7 mouse cellular contexts compared by ENCODE assay signal in genomic region chr3:90265034-90265931, GRCm38 (mm10). TPM values are rescaled to one million over a fixed set of nuclear protein-coding genes. Genes with fewer than 3 reads are reported as not detected.
A peak's percentile ranks its signal among the peaks of the same experiment; 100 is the strongest.
DNase-seq lines count a peak whose midpoint lies in the region; ATAC-seq lines count a peak whose summit lies in the region.

Dennd4b (plus strand) TSS chr3:90265185.

- peak within 1 kb of the TSS; percentile 81 for H3K4me3 ChIP-seq in embryonic facial prominence, embryonic 12.5 days
- H3K4me3 ChIP-seq in limb, embryonic 10.5 days, result peak within 1 kb of the TSS; percentile 83
- peak within 1 kb of the TSS; percentile 96 for H3K4me3 ChIP-seq in midbrain, embryonic 12.5 days

- no peaks in the 10 kb centered on the region for H3K9me3 ChIP-seq in embryonic facial prominence, embryonic 12.5 days
- no peaks in the 10 kb centered on the region for H3K9me3 ChIP-seq in limb, embryonic 10.5 days (replicated peaks)
- H3K9me3 ChIP-seq in midbrain, embryonic 12.5 days, result no peaks in the 10 kb centered on the region

- peaks cover 35% of the 10 kb centered on the region for H3K36me3 ChIP-seq in embryonic facial prominence, embryonic 12.5 days
- peaks cover 66% of the 10 kb centered on the region for H3K36me3 ChIP-seq in limb, embryonic 10.5 days
- peaks cover 41% of the 10 kb centered on the region for H3K36me3 ChIP-seq in midbrain, embryonic 12.5 days

- peak within 1 kb of the TSS; percentile 80 for H3K4me2 ChIP-seq in embryonic facial prominence, embryonic 12.5 days (replicated peaks)
- peak within 1 kb of the TSS; percentile 92 for H3K4me2 ChIP-seq in midbrain, embryonic 12.5 days (replicated peaks)

- ATAC-seq in embryonic facial prominence, embryonic 12.5 days (ENCODE audit: insufficient number of reproducible peaks, insufficient read depth, low FRiP score, low TSS enrichment), result peak; percentile 89
- ATAC-seq in midbrain, embryonic 12.5 days (ENCODE audit: low FRiP score, low read depth), result peak; percentile 80

- DNase-seq in adrenal gland, postnatal 25 days, result peak; percentile 94
- DNase-seq in heart, adult 11 months, result peak; percentile 100
- DNase-seq in kidney, adult 11 months, result peak; percentile 91
- peak; percentile 95 for DNase-seq in limb, embryonic 10.5 days (ENCODE audit: low spot score)
- peak; percentile 93 for DNase-seq in skeletal muscle tissue, adult 2 months (ENCODE audit: low read depth, low spot score)

- H3K9ac ChIP-seq in embryonic facial prominence, embryonic 12.5 days, result peak within 1 kb of the TSS; percentile 82
- H3K9ac ChIP-seq in midbrain, embryonic 12.5 days (replicated peaks), result peak within 1 kb of the TSS; percentile 92

- peak within 1 kb of the TSS; percentile 97 for H3K27ac ChIP-seq in embryonic facial prominence, embryonic 12.5 days
- peak within 1 kb of the TSS; percentile 97 for H3K27ac ChIP-seq in limb, embryonic 10.5 days
- peak within 1 kb of the TSS; percentile 94 for H3K27ac ChIP-seq in midbrain, embryonic 12.5 days (replicated peaks)

- H3K4me1 ChIP-seq in embryonic facial prominence, embryonic 12.5 days, result peaks cover 13% of the 10 kb centered on the region
- peaks cover 18% of the 10 kb centered on the region for H3K4me1 ChIP-seq in limb, embryonic 10.5 days
- peaks cover 14% of the 10 kb centered on the region for H3K4me1 ChIP-seq in midbrain, embryonic 12.5 days

- H3K27me3 ChIP-seq in embryonic facial prominence, embryonic 12.5 days, result no peaks in the 10 kb centered on the region
- H3K27me3 ChIP-seq in limb, embryonic 10.5 days (ENCODE audit: low read depth, poor library complexity, severe bottlenecking), result no peaks in the 10 kb centered on the region
- H3K27me3 ChIP-seq in midbrain, embryonic 12.5 days, result no peaks in the 10 kb centered on the region

- under 1% methylated on average over 63 of the region's 87 CpGs for WGBS in embryonic facial prominence, embryonic 12.5 days
- WGBS in limb, embryonic 10.5 days, result under 1% methylated on average over 87 of the region's 87 CpGs
- under 1% methylated on average over 83 of the region's 87 CpGs for WGBS in midbrain, embryonic 12.5 days

RNA-seq across cellular contexts. Expression of gene Dennd4b, which starts in this region (rescaled TPM):
- 9.0 and 10.7 TPM in 2 replicates for total RNA-seq in adrenal gland, postnatal 25 days (2021)
- polyA plus RNA-seq in embryonic facial prominence, embryonic 12.5 days (2016; fragmentation: Nextera tagmentation; extraction: Ambion mirVana), result 5.7 and 8.0 TPM in 2 replicates
- polyA plus RNA-seq in limb, embryonic 10.5 days (2016; fragmentation: Nextera tagmentation; extraction: Ambion mirVana), result 3.4 and 5.1 TPM in 2 replicates
- polyA plus RNA-seq in midbrain, embryonic 12.5 days (2016; fragmentation: Nextera tagmentation; extraction: Ambion mirVana), result 6.6 and 6.9 TPM in 2 replicates

Comparison
In these comparisons a context has a peak if more than half of its experiments do, and no peak if none do; other contexts are left out.
1. Peak in every context shown above with its lines: DNase-seq, ATAC-seq, H3K4me3 ChIP-seq and H3K27ac ChIP-seq.